Comparison of ENCODE assay signal across 17 mouse cellular contexts in genomic region chr3:50302648-50303047, GRCm38 (mm10).
"Had no signal": no experiment of that assay in that cellular context is flagged by ENCODE, and none has a peak within 500 bp of the region (broad histone marks: within the 10 kb centered on the region; RNA-seq: fewer than 3 reads in every experiment).

No protein-coding gene starts in this region.

- H3K4me2 ChIP-seq: limb, embryonic 12.5 days; liver, embryonic 13.5 days; lung, embryonic 15.5 days; midbrain, embryonic 11.5 days; midbrain, embryonic 15.5 days; neural tube, embryonic 12.5 days had no signal

- H3K4me3 ChIP-seq: limb, embryonic 12.5 days; liver, embryonic 13.5 days; lung, embryonic 15.5 days; megakaryocyte, embryonic 14.5 days; midbrain, embryonic 15.5 days; neural tube, embryonic 12.5 days had no signal

- H3K36me3 ChIP-seq: limb, embryonic 12.5 days; liver, embryonic 13.5 days; lung, embryonic 15.5 days; midbrain, embryonic 15.5 days; neural tube, embryonic 12.5 days had no signal

- H3K27ac ChIP-seq: kidney, postnatal 0 days; limb, embryonic 12.5 days; liver, embryonic 13.5 days; lung, embryonic 15.5 days; macrophage; midbrain, embryonic 15.5 days; neural tube, embryonic 12.5 days had no signal

- H3K9me3 ChIP-seq: limb, embryonic 12.5 days; liver, embryonic 13.5 days; lung, embryonic 15.5 days; megakaryocyte, embryonic 14.5 days; midbrain, embryonic 15.5 days; neural tube, embryonic 12.5 days had no signal

- H3K27me3 ChIP-seq: limb, embryonic 12.5 days; liver, embryonic 13.5 days; lung, embryonic 15.5 days; megakaryocyte, embryonic 14.5 days; midbrain, embryonic 15.5 days; neural tube, embryonic 12.5 days had no signal

- ATAC-seq: liver, postnatal 0 days; midbrain, embryonic 15.5 days had no signal

- H3K4me1 ChIP-seq: liver, embryonic 13.5 days; lung, embryonic 15.5 days; megakaryocyte, embryonic 14.5 days had no signal

- DNase-seq: kidney, adult 2 months; kidney, postnatal 36 days; layer of hippocampus, adult 9-11 months; layer of hippocampus, postnatal 36 days; liver; liver, embryonic 13.5 days; liver, postnatal 0 days; lung, postnatal 14 days; right cerebral cortex, postnatal 14 days had no signal

- H3K9ac ChIP-seq: limb, embryonic 12.5 days; liver, embryonic 13.5 days; liver, postnatal 0 days; lung, embryonic 15.5 days; midbrain, embryonic 15.5 days; neural tube, embryonic 12.5 days had no signal
